Mouse (Mus musculus): ENCODE data around the gene Cacna2d2. TPM values are rescaled to one million over a fixed set of nuclear protein-coding genes. Genes with fewer than 3 reads are reported as not detected.

Cacna2d2 gene
- polyA plus RNA-seq, 1 experiment from 2014 or later, result 9.8 TPM

DNA sequence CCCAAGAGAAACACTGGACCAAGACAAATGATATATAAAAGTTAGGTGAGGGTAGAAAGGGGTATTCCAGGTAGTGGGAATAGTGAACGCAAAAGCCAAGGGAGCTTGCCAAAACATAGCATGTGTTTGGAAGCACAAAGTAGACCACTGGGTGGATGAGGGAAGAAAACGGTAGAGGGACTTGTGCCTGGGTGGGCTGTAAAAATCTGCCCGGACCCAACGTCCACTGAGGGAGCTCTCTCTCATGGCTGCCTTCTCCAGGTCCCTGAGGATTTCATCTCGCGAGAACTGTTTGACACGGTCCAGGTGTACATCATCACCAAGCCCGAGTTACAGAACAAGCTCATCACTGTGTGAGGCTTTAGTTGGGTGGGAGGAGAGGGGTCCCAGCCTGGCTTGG lies 143.3 kb downstream of the Cacna2d2 start:
- Histone ChIP-seq H3K36me3 (peaks cover 43% of the 10 kb centered on the region), H3K27me3 (replicated peaks) (no peaks in the 10 kb centered on the region), H3K4me1 (peaks cover 57% of the 10 kb centered on the region), H3K9ac (replicated peaks) (peak overlapping the region; percentile 57), H3K27ac (replicated peaks) (no peak overlapping the region), H3K4me2 (peak overlapping the region; percentile 80), H3K9me3 (replicated peaks) (no peaks in the 10 kb centered on the region), H3K4me3 (replicated peaks) (peak overlapping the region; percentile 63)
- WGBS, result 47% methylated on average over 8 of the region's 8 CpGs
- no peak for ATAC-seq (ENCODE audit: low FRiP score)

DNA sequence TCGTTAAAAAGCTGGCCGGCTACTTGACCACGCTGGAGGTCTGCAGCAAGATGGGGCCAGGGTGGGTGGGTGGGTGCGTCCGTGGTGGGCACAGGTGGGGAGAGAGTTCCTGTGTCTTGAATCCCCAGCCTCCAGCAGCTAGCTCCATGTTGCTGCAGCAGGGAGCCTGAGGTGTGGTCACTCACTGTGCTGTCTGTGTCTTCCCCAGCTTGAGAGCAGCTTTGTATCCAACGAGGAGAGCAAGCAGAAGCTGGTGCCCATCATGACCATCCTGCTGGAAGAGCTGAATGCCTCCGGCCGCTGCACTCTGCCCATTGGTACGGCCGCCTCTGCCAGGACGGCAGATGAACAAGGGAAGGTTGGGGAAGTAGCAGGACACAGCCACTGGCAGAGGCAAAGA lies 143.9 kb downstream of the Cacna2d2 start:
- H3K9ac ChIP-seq (replicated peaks), result no peak overlapping the region
- H3K27me3 ChIP-seq (replicated peaks), result peaks cover 3% of the 10 kb centered on the region; the same call in 1 of the 2 replicates
- peaks cover 52% of the 10 kb centered on the region for H3K4me1 ChIP-seq
- ATAC-seq (ENCODE audit: low FRiP score), result no peak
- peaks cover 37% of the 10 kb centered on the region for H3K36me3 ChIP-seq
- no peak overlapping the region for H3K27ac ChIP-seq (replicated peaks)
- H3K4me3 ChIP-seq (replicated peaks), result no peak overlapping the region
- no peaks in the 10 kb centered on the region for H3K9me3 ChIP-seq (replicated peaks)
- WGBS, result 85% methylated on average over 11 of the region's 11 CpGs
- peak overlapping the region; percentile 80 for H3K4me2 ChIP-seq

DNA sequence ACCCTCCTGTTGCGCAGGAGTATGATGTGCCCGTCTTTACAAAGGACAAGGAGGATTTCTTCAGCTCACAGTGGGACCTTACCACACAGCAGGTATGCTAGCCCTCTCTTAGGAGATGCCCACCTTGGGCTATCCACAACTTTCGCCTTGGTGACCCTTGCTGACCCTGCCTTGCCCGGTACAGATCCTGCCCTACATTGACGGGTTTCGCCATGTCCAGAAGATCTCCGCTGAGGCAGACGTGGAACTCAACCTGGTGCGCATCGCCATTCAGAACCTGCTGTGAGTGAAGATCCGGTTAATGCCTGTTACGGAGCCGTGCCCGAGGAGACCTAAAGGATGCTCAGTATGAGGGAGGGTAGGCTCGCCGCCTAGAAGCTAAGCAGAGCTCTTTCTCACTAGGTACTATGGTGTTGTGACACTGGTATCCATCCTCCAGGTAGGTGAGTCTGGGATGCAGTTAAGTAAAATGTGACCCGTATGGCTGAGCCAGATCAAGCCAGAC lies 144.8 kb downstream of the Cacna2d2 start:
- peaks cover 27% of the 10 kb centered on the region for H3K36me3 ChIP-seq
- H3K9me3 ChIP-seq (replicated peaks), result no peaks in the 10 kb centered on the region
- no peak for ATAC-seq (ENCODE audit: low FRiP score)
- H3K27ac ChIP-seq (replicated peaks), result no peak overlapping the region
- H3K4me2 ChIP-seq, result no peak overlapping the region
- H3K27me3 ChIP-seq (replicated peaks), result peaks cover 12% of the 10 kb centered on the region; the same call in 1 of the 2 replicates
- H3K9ac ChIP-seq (replicated peaks), result no peak overlapping the region
- no peak overlapping the region for H3K4me3 ChIP-seq (replicated peaks)
- peaks cover 50% of the 10 kb centered on the region for H3K4me1 ChIP-seq
- 97% methylated on average over 17 of the region's 17 CpGs for WGBS

DNA sequence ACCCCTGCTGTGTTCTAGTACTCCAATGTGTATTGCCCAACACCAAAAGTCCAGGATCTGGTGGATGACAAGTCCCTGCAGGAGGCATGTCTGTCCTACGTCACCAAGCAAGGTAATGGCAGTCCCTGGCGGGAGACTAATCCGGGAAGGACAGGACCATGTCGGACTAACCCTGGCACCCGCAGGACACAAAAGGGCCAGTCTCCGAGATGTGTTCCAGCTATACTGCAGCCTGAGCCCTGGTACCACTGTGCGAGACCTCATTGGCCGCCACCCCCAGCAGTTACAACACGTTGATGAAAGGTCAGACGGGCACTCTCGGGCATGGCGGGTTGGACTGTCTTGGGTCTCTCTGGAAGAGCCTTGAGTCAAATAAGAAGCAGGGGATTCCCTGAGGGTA lies 145.3 kb downstream of the Cacna2d2 start:
- Histone ChIP-seq H3K9ac (replicated peaks) (no peak overlapping the region), H3K9me3 (replicated peaks) (no peaks in the 10 kb centered on the region), H3K4me1 (peaks cover 50% of the 10 kb centered on the region), H3K4me2 (no peak overlapping the region), H3K27me3 (replicated peaks) (peaks cover 16% of the 10 kb centered on the region), H3K4me3 (replicated peaks) (no peak overlapping the region), H3K27ac (replicated peaks) (no peak overlapping the region), H3K36me3 (peaks cover 22% of the 10 kb centered on the region)
- 94% methylated on average over 12 of the region's 12 CpGs for WGBS
- ATAC-seq (ENCODE audit: low FRiP score), result no peak

DNA sequence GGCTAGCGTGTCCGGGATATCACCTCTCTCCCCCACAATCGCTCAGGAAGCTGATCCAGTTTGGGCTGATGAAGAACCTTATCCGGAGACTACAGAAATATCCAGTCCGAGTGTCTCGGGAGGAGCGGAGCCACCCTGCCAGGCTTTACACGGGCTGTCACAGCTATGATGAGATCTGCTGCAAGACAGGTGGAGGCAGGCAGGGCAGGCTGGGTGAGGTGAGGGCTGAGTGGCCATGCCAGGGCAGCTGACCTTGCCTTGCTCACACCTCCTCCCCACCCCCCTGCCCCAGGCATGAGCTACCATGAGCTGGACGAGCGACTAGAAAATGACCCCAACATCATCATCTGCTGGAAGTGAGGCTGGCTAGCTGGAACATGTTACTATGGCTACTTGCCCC lies 145.8 kb downstream of the Cacna2d2 start:
- Histone ChIP-seq H3K4me2 (no peak overlapping the region), H3K9me3 (replicated peaks) (no peaks in the 10 kb centered on the region), H3K4me1 (peaks cover 46% of the 10 kb centered on the region), H3K36me3 (peaks cover 18% of the 10 kb centered on the region), H3K9ac (replicated peaks) (no peak overlapping the region), H3K27ac (replicated peaks) (no peak overlapping the region), H3K4me3 (replicated peaks) (no peak overlapping the region), H3K27me3 (replicated peaks) (peaks cover 20% of the 10 kb centered on the region)
- 90% methylated on average over 10 of the region's 10 CpGs for WGBS
- ATAC-seq (ENCODE audit: low FRiP score), result no peak

DNA sequence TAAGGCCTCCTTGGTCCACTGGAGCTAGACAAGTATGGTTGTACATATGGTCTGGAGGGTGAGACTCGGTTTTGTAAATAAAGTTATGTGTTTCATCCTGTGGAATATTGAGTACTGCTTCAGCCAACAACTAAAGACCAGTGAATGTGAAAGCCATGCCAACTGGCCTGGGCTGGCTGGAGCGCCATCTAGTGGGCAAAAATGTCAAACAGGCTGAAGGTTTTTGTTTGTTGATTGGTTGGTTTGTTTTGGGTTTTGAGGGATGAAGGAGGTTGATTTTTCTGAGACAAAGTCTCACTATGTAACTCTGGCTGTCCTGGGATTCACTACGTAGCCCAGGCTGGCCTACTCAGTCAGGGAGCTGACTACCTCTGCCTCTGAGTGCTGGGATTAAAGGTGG lies 146.2 kb downstream of the Cacna2d2 start:
- 12% methylated on average over 3 of the region's 3 CpGs for WGBS
- peaks cover 42% of the 10 kb centered on the region for H3K4me1 ChIP-seq
- H3K4me3 ChIP-seq (replicated peaks), result no peak overlapping the region

DNA sequence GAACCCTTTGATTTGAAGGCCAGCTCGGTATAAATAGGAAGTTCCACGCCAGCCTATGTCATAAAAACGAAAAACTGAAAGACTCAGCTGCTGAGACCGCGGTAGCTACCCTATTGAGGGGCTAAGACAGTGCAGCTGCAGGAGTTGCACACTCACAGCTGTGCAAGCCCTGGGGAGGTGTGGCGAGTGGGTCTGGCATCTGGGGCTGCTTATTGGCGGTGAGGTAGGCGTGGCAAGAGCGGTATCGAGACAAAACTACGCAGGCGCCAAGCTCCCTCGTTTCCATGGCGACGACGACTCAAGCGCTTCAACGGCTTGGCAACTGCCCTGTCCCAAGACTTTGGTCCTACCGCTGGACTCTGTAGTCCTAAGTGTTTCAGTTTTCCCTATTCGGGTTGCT lies 147.6 kb downstream of the Cacna2d2 start, which contains the start of gene Zmynd10:
Gene Zmynd10, plus strand, starts transcription at position 273 of the 400 bp plus-strand sequence.
- 3% methylated on average over 20 of the region's 20 CpGs for WGBS
- H3K4me2 ChIP-seq, result peak within 1 kb of the TSS; percentile 56
- ATAC-seq (ENCODE audit: low FRiP score), result peak; percentile 48
- peaks cover 48% of the 10 kb centered on the region for H3K4me1 ChIP-seq
- peak within 1 kb of the TSS; percentile 64 for H3K27ac ChIP-seq (replicated peaks)
- peaks cover 17% of the 10 kb centered on the region for H3K36me3 ChIP-seq
- H3K9me3 ChIP-seq (replicated peaks), result no peaks in the 10 kb centered on the region
- H3K9ac ChIP-seq (replicated peaks), result peak within 1 kb of the TSS; percentile 20; the same call in 1 of the 2 replicates
- H3K27me3 ChIP-seq (replicated peaks), result peaks cover 39% of the 10 kb centered on the region
- peak within 1 kb of the TSS; percentile 26 for H3K4me3 ChIP-seq (replicated peaks)

More for the DNA sequence above, 146.2 kb downstream of the Cacna2d2 start:
- no peak for ATAC-seq (ENCODE audit: low FRiP score)
- Histone ChIP-seq H3K4me2 (no peak overlapping the region), H3K27me3 (replicated peaks) (peaks cover 24% of the 10 kb centered on the region), H3K9ac (replicated peaks) (no peak overlapping the region), H3K36me3 (peaks cover 17% of the 10 kb centered on the region), H3K9me3 (replicated peaks) (no peaks in the 10 kb centered on the region), H3K27ac (replicated peaks) (no peak overlapping the region)

DNA sequence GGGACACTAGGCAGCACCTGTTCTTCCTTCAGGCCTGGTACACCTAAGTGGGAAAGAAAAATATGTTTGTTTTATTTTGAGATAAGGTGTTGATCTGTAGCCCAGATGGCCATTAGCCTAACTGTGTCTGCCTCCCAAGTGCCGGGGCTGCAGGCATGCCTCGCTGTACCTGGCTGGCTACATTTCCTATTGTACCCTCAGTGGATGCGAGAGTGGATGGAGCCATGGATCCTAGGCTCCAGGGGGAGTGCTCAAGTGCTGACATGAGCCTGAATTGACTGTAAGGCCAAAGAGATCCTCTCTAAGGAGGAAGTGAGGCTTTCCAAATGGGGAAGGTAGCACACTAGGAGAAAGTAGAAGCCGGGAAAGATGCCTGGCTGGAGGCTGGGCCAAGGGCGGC lies 148.5 kb downstream of the Cacna2d2 start:
- no peaks in the 10 kb centered on the region for H3K9me3 ChIP-seq (replicated peaks)
- no peak overlapping the region for H3K27ac ChIP-seq (replicated peaks)
- 83% methylated on average over 5 of the region's 5 CpGs for WGBS
- no peak overlapping the region for H3K9ac ChIP-seq (replicated peaks)
- H3K4me1 ChIP-seq, result peaks cover 48% of the 10 kb centered on the region
- ATAC-seq (ENCODE audit: low FRiP score), result no peak
- H3K4me3 ChIP-seq (replicated peaks), result no peak overlapping the region
- no peak overlapping the region for H3K4me2 ChIP-seq
- peaks cover 17% of the 10 kb centered on the region for H3K36me3 ChIP-seq
- peaks cover 48% of the 10 kb centered on the region for H3K27me3 ChIP-seq (replicated peaks)

DNA sequence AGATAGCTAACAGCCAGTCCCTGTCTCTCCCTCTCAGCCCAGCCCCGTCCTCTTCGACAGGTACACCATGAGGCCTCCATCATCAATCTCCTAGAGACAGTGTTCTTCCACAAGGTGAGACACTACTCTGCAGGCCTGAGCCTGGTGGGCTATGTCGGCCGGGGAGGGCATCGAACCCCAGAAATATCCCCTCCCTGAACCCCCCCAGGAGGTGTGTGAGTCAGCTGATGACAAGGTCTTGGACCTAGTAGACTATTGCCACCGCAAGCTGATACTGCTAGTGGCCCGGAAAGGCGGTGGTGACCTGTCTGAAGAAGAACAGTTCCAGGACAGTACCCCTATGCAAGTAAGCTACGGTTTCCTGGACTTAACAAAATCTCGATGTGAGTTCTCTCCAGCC lies 149.4 kb downstream of the Cacna2d2 start:
- peaks cover 50% of the 10 kb centered on the region for H3K27me3 ChIP-seq (replicated peaks)
- H3K4me1 ChIP-seq, result peaks cover 51% of the 10 kb centered on the region
- no peaks in the 10 kb centered on the region for H3K9me3 ChIP-seq (replicated peaks)
- 91% methylated on average over 10 of the region's 10 CpGs for WGBS
- ATAC-seq (ENCODE audit: low FRiP score), result no peak
- no peak overlapping the region for H3K9ac ChIP-seq (replicated peaks)
- H3K4me2 ChIP-seq, result no peak overlapping the region
- H3K27ac ChIP-seq (replicated peaks), result no peak overlapping the region
- no peak overlapping the region for H3K4me3 ChIP-seq (replicated peaks)
- H3K36me3 ChIP-seq, result peaks cover 12% of the 10 kb centered on the region

DNA sequence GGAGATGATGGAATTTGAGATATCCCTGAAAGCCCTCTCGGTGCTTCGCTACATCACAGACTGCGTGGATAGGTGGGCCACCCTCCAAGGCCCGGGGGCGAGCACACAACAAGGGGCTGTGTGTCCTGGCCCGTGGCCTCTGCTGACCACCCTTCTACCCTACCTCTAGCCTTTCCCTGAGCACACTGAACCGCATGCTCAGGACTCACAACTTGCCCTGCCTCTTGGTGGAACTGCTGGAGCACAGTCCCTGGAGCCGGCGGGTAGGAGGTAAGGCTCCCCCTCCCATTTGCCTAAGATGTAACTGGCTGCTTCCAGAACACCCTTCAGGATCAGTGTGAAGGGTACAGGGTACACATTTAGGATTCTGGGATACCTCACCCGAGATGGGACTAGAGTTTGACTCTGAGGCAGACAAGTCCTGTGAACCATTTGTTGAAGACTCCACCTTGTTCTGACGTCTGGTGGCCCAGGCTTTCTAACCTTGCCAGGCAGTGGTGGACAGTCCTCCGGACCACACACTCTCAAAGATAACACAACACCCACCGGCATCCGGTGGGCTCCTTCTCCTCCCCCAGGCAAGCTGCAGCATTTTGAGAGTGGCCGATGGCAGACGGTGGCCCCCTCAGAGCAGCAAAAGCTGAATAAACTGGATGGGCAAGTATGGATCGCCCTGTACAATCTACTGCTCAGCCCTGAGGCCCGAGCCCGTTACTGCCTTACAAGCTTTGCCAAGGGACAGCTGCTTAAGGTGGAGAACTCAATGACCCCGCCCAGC lies 150.1 kb downstream of the Cacna2d2 start:
- peaks cover 53% of the 10 kb centered on the region for H3K4me1 ChIP-seq

DNA sequence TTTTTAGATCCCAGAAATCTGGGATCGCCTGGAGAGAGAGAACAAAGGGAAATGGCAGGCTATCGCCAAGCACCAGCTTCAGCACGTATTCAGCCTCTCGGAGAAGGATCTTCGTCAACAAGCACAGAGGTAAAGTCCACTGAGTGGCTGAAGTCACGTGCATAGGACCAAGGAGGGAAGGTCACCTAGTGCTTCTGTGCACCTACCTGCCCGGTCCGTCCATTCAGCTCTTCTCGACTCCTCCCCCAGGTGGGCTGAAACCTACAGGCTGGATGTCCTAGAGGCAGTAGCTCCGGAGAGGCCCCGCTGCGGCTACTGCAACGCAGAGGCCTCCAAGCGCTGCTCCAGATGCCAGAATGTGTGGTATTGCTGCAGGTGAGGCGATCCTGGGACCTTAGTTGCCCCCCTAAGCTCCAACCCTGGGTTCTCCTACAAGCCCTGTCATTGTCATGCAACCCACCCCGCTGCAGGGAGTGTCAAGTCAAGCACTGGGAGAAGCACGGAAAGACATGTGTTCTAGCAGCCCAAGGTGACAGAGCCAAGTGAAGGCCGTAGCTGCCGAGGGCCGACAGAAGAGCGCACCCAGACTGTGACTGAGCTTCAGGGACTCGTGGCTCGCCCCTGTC lies 151.2 kb downstream of the Cacna2d2 start:
- Histone ChIP-seq H3K36me3 (no peaks in the 10 kb centered on the region), H3K4me3 (replicated peaks) (peak overlapping the region; percentile 36), H3K4me2 (peak overlapping the region; percentile 89), H3K27me3 (replicated peaks) (peaks cover 50% of the 10 kb centered on the region), H3K9ac (replicated peaks) (0 out of 2 replicates have a peak overlapping the region, but pooled peaks have one; percentile 45), H3K9me3 (replicated peaks) (no peaks in the 10 kb centered on the region), H3K4me1 (peaks cover 60% of the 10 kb centered on the region), H3K27ac (replicated peaks) (no peak overlapping the region)
- ATAC-seq (ENCODE audit: low FRiP score), result no peak
- 31% methylated on average over 23 of the region's 23 CpGs for WGBS

More for the DNA sequence above, 150.1 kb downstream of the Cacna2d2 start:
- H3K27ac ChIP-seq (replicated peaks), result no peak overlapping the region
- WGBS, result 91% methylated on average over 20 of the region's 20 CpGs
- H3K4me2 ChIP-seq, result no peak overlapping the region
- no peak for ATAC-seq (ENCODE audit: low FRiP score)
- H3K36me3 ChIP-seq, result peaks cover 5% of the 10 kb centered on the region
- no peaks in the 10 kb centered on the region for H3K9me3 ChIP-seq (replicated peaks)
- H3K9ac ChIP-seq (replicated peaks), result no peak overlapping the region
- H3K27me3 ChIP-seq (replicated peaks), result peaks cover 50% of the 10 kb centered on the region
- no peak overlapping the region for H3K4me3 ChIP-seq (replicated peaks)
